Mouse (Mus musculus): ENCODE data around the gene Alg3. TPM values are rescaled to one million over a fixed set of nuclear protein-coding genes. Genes with fewer than 3 reads are reported as not detected.

The Alg3 gene
- polyA plus RNA-seq, 1 experiment from 2014 or later = 22.9 TPM

- peak; percentile 84 for DNase-seq (ENCODE audit: low spot score)
Observed at GRCm38 (mm10) chr16:20610501-20611356, 806 bp downstream of the Alg3 start.

- no peak for DNase-seq (ENCODE audit: low spot score)
Observed at GRCm38 (mm10) chr16:20604705-20605104, 6.8 kb downstream of the Alg3 start.

- DNase-seq (ENCODE audit: low spot score) = no peak
Observed at GRCm38 (mm10) chr16:20600511-20600910, 11.0 kb downstream of the Alg3 start.

- no peak for DNase-seq (ENCODE audit: low spot score)
Observed at GRCm38 (mm10) chr16:20596687-20597441, 14.7 kb downstream of the Alg3 start.

- no peak for DNase-seq (ENCODE audit: low spot score)
Observed at GRCm38 (mm10) chr16:20595737-20596136, 15.8 kb downstream of the Alg3 start.

- DNase-seq (ENCODE audit: low spot score) = no peak
Observed at GRCm38 (mm10) chr16:20595060-20595673, 16.4 kb downstream of the Alg3 start.

- no peak for DNase-seq (ENCODE audit: low spot score)
Observed at GRCm38 (mm10) chr16:20591076-20591705, 20.3 kb downstream of the Alg3 start.

- DNase-seq (ENCODE audit: low spot score) = no peak
Observed at GRCm38 (mm10) chr16:20590680-20591038, 20.9 kb downstream of the Alg3 start.

- DNase-seq (ENCODE audit: low spot score) = no peak
Observed at GRCm38 (mm10) chr16:20589939-20590679, 21.4 kb downstream of the Alg3 start.

- no peak for DNase-seq (ENCODE audit: low spot score)
Observed at GRCm38 (mm10) chr16:20589366-20589938, 22.1 kb downstream of the Alg3 start, which contains the start of gene Vwa5b2. Gene Vwa5b2, plus strand, starts transcription at chr16:20589471.

- no peak for DNase-seq (ENCODE audit: low spot score)
Observed at GRCm38 (mm10) chr16:20565075-20565474, 46.5 kb downstream of the Alg3 start.

- DNase-seq (ENCODE audit: low spot score) = no peak
Observed at GRCm38 (mm10) chr16:20557381-20557780, 54.2 kb downstream of the Alg3 start.

MicroRNA genes within 50 kb of the gene (microRNA counts, 519-probe panel; counts per million panel counts)
- 5,202 counts per million, percentile 85 among the panel's probes with 10 or more counts for microRNA mmu-miR-1224

Small RNA genes within 50 kb of the gene (microRNA-seq; reads per million reads assigned to microRNA genes)
- gene Mir1224 (ENCODE audit: borderline number of aligned reads) = not detected

Other genes starting within 250 kb of the Alg3 start
- gene Abcc5, start 185.3 kb downstream of the Alg3 start, polyA plus RNA-seq (2015; fragmentation: Nextera tagmentation; extraction: Ambion mirVana) = 64.8 and 82.9 TPM in 2 replicates
- 91.5 and 92.0 TPM in 2 replicates for gene Eif2b5, start 112.9 kb downstream of the Alg3 start, polyA plus RNA-seq (2015; fragmentation: Nextera tagmentation; extraction: Ambion mirVana)
- gene Dvl3, start 94.8 kb downstream of the Alg3 start, polyA plus RNA-seq (2015; fragmentation: Nextera tagmentation; extraction: Ambion mirVana) = 4.7 and 5.3 TPM in 2 replicates
- gene Ap2m1, start 76.3 kb downstream of the Alg3 start, polyA plus RNA-seq (2015; fragmentation: Nextera tagmentation; extraction: Ambion mirVana) = 397 and 421 TPM in 2 replicates
- 50.8 and 63.7 TPM in 2 replicates for gene Abcf3, start 63.2 kb downstream of the Alg3 start, polyA plus RNA-seq (2015; fragmentation: Nextera tagmentation; extraction: Ambion mirVana)
- not detected in 2 replicates for gene Vwa5b2, start 22.3 kb downstream of the Alg3 start, polyA plus RNA-seq (2015; fragmentation: Nextera tagmentation; extraction: Ambion mirVana)
- gene Eef1akmt4, start 142 bp downstream of the Alg3 start, polyA plus RNA-seq (2015; fragmentation: Nextera tagmentation; extraction: Ambion mirVana) = 26.4 and 32.3 TPM in 2 replicates
- not detected in 2 replicates for gene Gm49333, start 125 bp downstream of the Alg3 start, polyA plus RNA-seq (2015; fragmentation: Nextera tagmentation; extraction: Ambion mirVana)
- gene Camk2n2, start 9.6 kb upstream of the Alg3 start, polyA plus RNA-seq (2015; fragmentation: Nextera tagmentation; extraction: Ambion mirVana) = 0.48 and 0.52 TPM in 2 replicates
- 0.08 and 0.23 TPM in 2 replicates for gene Ece2, start 18.1 kb upstream of the Alg3 start, polyA plus RNA-seq (2015; fragmentation: Nextera tagmentation; extraction: Ambion mirVana)
- 264 TPM in 2 replicates for gene Psmd2, start 39.9 kb upstream of the Alg3 start, polyA plus RNA-seq (2015; fragmentation: Nextera tagmentation; extraction: Ambion mirVana)
- 105 and 110 TPM in 2 replicates for gene Eif4g1, start 56.6 kb upstream of the Alg3 start, polyA plus RNA-seq (2015; fragmentation: Nextera tagmentation; extraction: Ambion mirVana)
- 2.1 and 2.3 TPM in 2 replicates for gene Fam131a, start 81.5 kb upstream of the Alg3 start, polyA plus RNA-seq (2015; fragmentation: Nextera tagmentation; extraction: Ambion mirVana)
- 116 and 117 TPM in 2 replicates for gene Polr2h, start 105.9 kb upstream of the Alg3 start, polyA plus RNA-seq (2015; fragmentation: Nextera tagmentation; extraction: Ambion mirVana)
- gene Clcn2, start 106.0 kb upstream of the Alg3 start, polyA plus RNA-seq (2015; fragmentation: Nextera tagmentation; extraction: Ambion mirVana) = 5.3 and 7.1 TPM in 2 replicates
- 0.91 and 1.3 TPM in 2 replicates for gene Chrd, start 121.4 kb upstream of the Alg3 start, polyA plus RNA-seq (2015; fragmentation: Nextera tagmentation; extraction: Ambion mirVana)
- gene Thpo, start 122.8 kb upstream of the Alg3 start, polyA plus RNA-seq (2015; fragmentation: Nextera tagmentation; extraction: Ambion mirVana) = 0.12 and 0.26 TPM in 2 replicates

All from thymus, postnatal 0 days (tissue).